Comparison of ENCODE assay signal across 10 mouse cellular contexts in the genomic region with DNA sequence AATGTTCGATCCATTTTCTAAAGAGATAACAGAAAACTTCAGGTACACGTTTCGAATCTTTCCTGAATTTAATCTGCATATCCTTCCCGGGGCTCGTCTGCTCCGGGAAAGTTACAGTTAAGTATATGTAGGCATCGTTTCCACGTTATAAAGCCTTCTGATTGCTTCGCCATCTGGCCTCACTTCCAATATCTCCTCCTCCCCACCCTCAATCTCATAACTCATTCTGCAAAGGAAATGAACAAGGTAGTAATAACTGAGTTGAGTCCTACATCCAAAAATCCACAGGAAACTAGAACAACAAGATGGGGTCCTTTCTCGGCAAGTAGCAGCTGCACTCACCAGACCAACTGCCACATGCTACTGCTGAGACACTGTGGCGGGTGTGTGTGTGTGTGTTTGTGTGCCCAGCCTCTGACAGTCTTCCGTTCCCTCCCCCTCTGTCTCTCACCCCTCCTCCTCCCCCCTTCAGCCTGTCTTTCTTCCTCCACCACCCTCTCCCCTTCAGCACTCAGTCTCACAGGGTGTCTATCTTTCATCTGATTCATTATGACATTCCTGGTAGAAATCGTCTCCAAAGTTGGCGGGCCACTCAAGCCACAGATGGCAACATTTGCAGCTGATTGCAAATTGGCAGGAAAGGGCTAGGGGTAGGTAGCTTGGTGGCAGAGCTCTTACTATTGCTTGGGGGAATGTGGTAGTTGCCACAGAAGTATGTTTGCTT. TPM values are rescaled to one million over a fixed set of nuclear protein-coding genes. Genes with fewer than 3 reads are reported as not detected.
A peak's percentile ranks its signal among the peaks of the same experiment; 100 is the strongest.
DNase-seq lines count a peak whose midpoint lies in the region; ATAC-seq lines count a peak whose summit lies in the region.
"Had no signal": no experiment of that assay in that cellular context is flagged by ENCODE, and none has a peak within 500 bp of the region (broad histone marks: within the 10 kb centered on the region; RNA-seq: fewer than 3 reads in every experiment).

No protein-coding gene starts in this region.

- DNase-seq in cerebellum, adult 11 months: peak; percentile 71
- DNase-seq in adrenal gland, postnatal 36 days: no peak
- no peak for DNase-seq in testis, postnatal 14 days (ENCODE audit: low spot score)
- DNase-seq: liver, postnatal 0 days had no signal

- H3K9me3 ChIP-seq in heart, embryonic 11.5 days (replicated peaks; ENCODE audit: control insufficient read depth, low read length): no peaks in the 10 kb centered on the region

- H3K9ac ChIP-seq in heart, embryonic 11.5 days (ENCODE audit: low read depth, low read length): no peak overlapping the region
- H3K9ac ChIP-seq: liver, postnatal 0 days had no signal

- no peaks in the 10 kb centered on the region for H3K27me3 ChIP-seq in heart, embryonic 11.5 days (ENCODE audit: control insufficient read depth, insufficient read depth, low read length)
- H3K27me3 ChIP-seq: Patski had no signal

- H3K4me2 ChIP-seq in heart, embryonic 11.5 days: no peak overlapping the region

- no peak overlapping the region for H3K27ac ChIP-seq in heart, embryonic 11.5 days (ENCODE audit: low read depth, low read length)

- 75% methylated on average over 14 of the region's 14 CpGs for WGBS in heart, embryonic 11.5 days (ENCODE audit: insufficient replicate concordance)

- H3K36me3 ChIP-seq in heart, embryonic 11.5 days (ENCODE audit: control insufficient read depth, insufficient read depth, low read length): no peaks in the 10 kb centered on the region

- H3K4me3 ChIP-seq in heart, embryonic 11.5 days (ENCODE audit: low read depth, low read length): no peak overlapping the region

- peak; percentile 82 for ATAC-seq in CD4-positive, CD25-positive, alpha-beta regulatory T cell, adult 4 months
- ATAC-seq in inflammation-experienced regulatory T-cells, adult 6 months: peak; percentile 56
- 0 out of 2 replicates have a peak, but pooled peaks have one; percentile 15 for ATAC-seq in megakaryocyte-erythroid progenitor cell, adult 5-6 weeks (replicated peaks; ENCODE audit: low FRiP score, low TSS enrichment, poor library complexity, severe bottlenecking)
- ATAC-seq in heart, embryonic 11.5 days (replicated peaks; ENCODE audit: insufficient number of reproducible peaks, low FRiP score, low TSS enrichment): no peak
- no peak for ATAC-seq in erythroblast, adult 5-6 weeks (replicated peaks; ENCODE audit: low FRiP score, poor library complexity, severe bottlenecking)
- ATAC-seq: liver, postnatal 0 days; Patski had no signal

- peaks cover 4% of the 10 kb centered on the region; the same call in 1 of the 2 replicates for H3K4me1 ChIP-seq in heart, embryonic 11.5 days (ENCODE audit: control insufficient read depth, insufficient read depth, low read length)

RNA-seq across cellular contexts. Expression of a gene that starts 28.0 kb away (rescaled TPM):
- polyA plus RNA-seq in CD4-positive, CD25-positive, alpha-beta regulatory T cell, adult 4 months (2017; shearing (Covaris generic)): 1 to 10 TPM; 2.1 to 2.9 TPM
- polyA plus RNA-seq in inflammation-experienced regulatory T-cells, adult 6 months (2017; shearing (Covaris generic)): under 1 TPM in 2 of 3 experiments, not detected in 1; 0.48 to 0.71 TPM
- 2.3 TPM in 1 of 2 replicates, not detected in the other for total RNA-seq in megakaryocyte-erythroid progenitor cell, adult 5-6 weeks (2014; fragmentation: Nextera tagmentation)
- total RNA-seq in megakaryocyte-erythroid progenitor cell, adult 5-6 weeks (2017): 1.3 TPM in 1 of 2 replicates, not detected in the other
- total RNA-seq in adrenal gland, postnatal 36 days (2021): 1 to 10 TPM; 1.7 to 2.4 TPM
- 1.4 and 1.6 TPM in 2 replicates for polyA plus RNA-seq in heart, embryonic 11.5 days (2014; fragmentation: Nextera tagmentation; extraction: Ambion mirVana)
- total RNA-seq in erythroblast, adult 5-6 weeks (2015; ENCODE audit: low replicate concordance): not detected in 2 replicates
- 0.98 TPM in 1 of 2 replicates, not detected in the other for total RNA-seq in erythroblast, adult 5-6 weeks (2017; ENCODE audit: low replicate concordance)

RNA-seq across cellular contexts. Expression of a gene that starts 32.8 kb away (rescaled TPM):
- polyA plus RNA-seq in CD4-positive, CD25-positive, alpha-beta regulatory T cell, adult 4 months (2017; shearing (Covaris generic)): 10 to 100 TPM; 23.4 to 40.3 TPM
- polyA plus RNA-seq in inflammation-experienced regulatory T-cells, adult 6 months (2017; shearing (Covaris generic)): 10 to 100 TPM; 16.5 to 46.4 (median 17.9) TPM
- total RNA-seq in megakaryocyte-erythroid progenitor cell, adult 5-6 weeks (2014; fragmentation: Nextera tagmentation): 60.3 and 71.0 TPM in 2 replicates
- 115 and 121 TPM in 2 replicates for total RNA-seq in megakaryocyte-erythroid progenitor cell, adult 5-6 weeks (2017)
- 10 to 100 TPM; 30.2 to 31.8 TPM for total RNA-seq in adrenal gland, postnatal 36 days (2021)
- polyA plus RNA-seq in heart, embryonic 11.5 days (2014; fragmentation: Nextera tagmentation; extraction: Ambion mirVana): 115 and 140 TPM in 2 replicates
- 11.7 and 14.2 TPM in 2 replicates for total RNA-seq in erythroblast, adult 5-6 weeks (2015; ENCODE audit: low replicate concordance)
- total RNA-seq in erythroblast, adult 5-6 weeks (2017; ENCODE audit: low replicate concordance): 20.4 and 23.6 TPM in 2 replicates

RNA-seq across cellular contexts. Expression of a gene that starts 33.5 kb away (rescaled TPM):
- polyA plus RNA-seq in CD4-positive, CD25-positive, alpha-beta regulatory T cell, adult 4 months (2017; shearing (Covaris generic)): 10 to 100 TPM; 22.7 to 24.9 TPM
- 10 to 100 TPM; 27.9 to 33.4 (median 28.7) TPM for polyA plus RNA-seq in inflammation-experienced regulatory T-cells, adult 6 months (2017; shearing (Covaris generic))
- 21.5 and 25.7 TPM in 2 replicates for total RNA-seq in megakaryocyte-erythroid progenitor cell, adult 5-6 weeks (2014; fragmentation: Nextera tagmentation)
- 30.9 and 80.3 TPM in 2 replicates for total RNA-seq in megakaryocyte-erythroid progenitor cell, adult 5-6 weeks (2017)
- 10 to 100 TPM; 28.5 to 32.5 TPM for total RNA-seq in adrenal gland, postnatal 36 days (2021)
- polyA plus RNA-seq in heart, embryonic 11.5 days (2014; fragmentation: Nextera tagmentation; extraction: Ambion mirVana): 42.8 and 45.8 TPM in 2 replicates
- 4.2 and 7.9 TPM in 2 replicates for total RNA-seq in erythroblast, adult 5-6 weeks (2015; ENCODE audit: low replicate concordance)
- total RNA-seq in erythroblast, adult 5-6 weeks (2017; ENCODE audit: low replicate concordance): 7.0 and 9.9 TPM in 2 replicates

RNA-seq across cellular contexts. Expression of a gene that starts 39.4 kb away (rescaled TPM):
- 10 to 100 TPM; 22.2 to 27.0 TPM for polyA plus RNA-seq in CD4-positive, CD25-positive, alpha-beta regulatory T cell, adult 4 months (2017; shearing (Covaris generic))
- 10 to 100 TPM; 17.8 to 25.4 (median 23.0) TPM for polyA plus RNA-seq in inflammation-experienced regulatory T-cells, adult 6 months (2017; shearing (Covaris generic))
- 57.7 and 65.7 TPM in 2 replicates for total RNA-seq in megakaryocyte-erythroid progenitor cell, adult 5-6 weeks (2014; fragmentation: Nextera tagmentation)
- total RNA-seq in megakaryocyte-erythroid progenitor cell, adult 5-6 weeks (2017): 85.0 and 101 TPM in 2 replicates
- 10 to 100 TPM; 23.4 to 26.6 TPM for total RNA-seq in adrenal gland, postnatal 36 days (2021)
- polyA plus RNA-seq in heart, embryonic 11.5 days (2014; fragmentation: Nextera tagmentation; extraction: Ambion mirVana): 37.2 and 38.2 TPM in 2 replicates
- total RNA-seq in erythroblast, adult 5-6 weeks (2015; ENCODE audit: low replicate concordance): 1.7 and 2.5 TPM in 2 replicates
- 7.1 and 12.7 TPM in 2 replicates for total RNA-seq in erythroblast, adult 5-6 weeks (2017; ENCODE audit: low replicate concordance)

Comparison
In these comparisons a context has a peak if more than half of its experiments do, and no peak if none do; other contexts are left out.
1. ATAC-seq: peak in CD4-positive, CD25-positive, alpha-beta regulatory T cell, adult 4 months (single experiment), inflammation-experienced regulatory T-cells, adult 6 months (single experiment) and megakaryocyte-erythroid progenitor cell, adult 5-6 weeks (single experiment); none in heart, embryonic 11.5 days (single experiment) and erythroblast, adult 5-6 weeks (single experiment).